Mouse (Mus musculus) heart, postnatal 0 days (tissue): ENCODE measurements around the gene Rims1. TPM values are rescaled to one million over a fixed set of nuclear protein-coding genes. Genes with fewer than 3 reads are reported as not detected.
A peak's percentile ranks its signal among the peaks of the same experiment; 100 is the strongest.

Experiments
- ATAC-seq: fragments of 200-750 bp; cut with Nextera tagmentation; 2 replicates; pipeline ENCODE4 v1.8.0; 2017; ENCODE audit warnings: low read depth, moderate number of reproducible peaks, moderate library complexity; ENCODE audit not compliant: insufficient read depth
- DNase-seq: peaks from one replicate; pipeline ENCODE4 v3.0.0-alpha.2; 2016; ENCODE audit warnings: low spot score
- H3K27ac ChIP-seq: fragments of 300-500 bp; sonication (generic); 2 replicates; pipeline ENCODE4 v1.5.1; 2014; ENCODE audit warnings: low read depth, mild to moderate bottlenecking
- H3K27me3 ChIP-seq: fragments of 300-500 bp; sonication (generic); 2 replicates; pipeline ENCODE4 v1.6.1; 2014; ENCODE audit warnings: low read length, mixed read lengths; ENCODE audit not compliant: control insufficient read depth, insufficient read depth
- H3K36me3 ChIP-seq: fragments of 300-500 bp; sonication (generic); replicated peaks from 2 replicates; pipeline ENCODE4 v1.6.1; 2014; ENCODE audit warnings: low read length, mixed read lengths; ENCODE audit not compliant: control insufficient read depth, insufficient read depth
- H3K4me1 ChIP-seq: fragments of 300-500 bp; sonication (generic); 2 replicates; pipeline ENCODE4 v1.6.1; 2014; ENCODE audit warnings: antibody characterized with exemption; ENCODE audit not compliant: control insufficient read depth, insufficient read depth
- H3K4me2 ChIP-seq: fragments of 300-500 bp; sonication (generic); 2 replicates; pipeline ENCODE4 v1.6.1; 2014; ENCODE audit warnings: low read depth, mild to moderate bottlenecking, low read length, moderate library complexity
- H3K4me3 ChIP-seq: fragments of 300-500 bp; sonication (generic); 2 replicates; pipeline ENCODE4 v1.5.1; 2014; ENCODE audit warnings: low read depth, low read length
- H3K9ac ChIP-seq: fragments of 300-500 bp; sonication (generic); replicated peaks from 2 replicates; pipeline ENCODE4 v1.6.1; 2014; ENCODE audit warnings: low read depth, low read length, mixed read lengths
- H3K9me3 ChIP-seq: fragments of 300-500 bp; sonication (generic); replicated peaks from 2 replicates; pipeline ENCODE4 v1.6.1; 2016; ENCODE audit warnings: low read length; ENCODE audit not compliant: control insufficient read depth
- CTCF ChIP-seq: IDR thresholded peaks from 2 replicates; pipeline ENCODE4 v1.5.1; 2016; ENCODE audit warnings: antibody characterized with exemption, control low read depth, low read depth
- EP300 ChIP-seq: IDR thresholded peaks from 2 replicates; pipeline ENCODE4 v1.6.1; 2016; ENCODE audit warnings: antibody characterized with exemption, low read depth
- WGBS: fragments of 180-500 bp; shearing (Covaris S2); extraction: QIAGEN DNeasy Blood & Tissue Kit; methylation state at CpG from one replicate; pipeline ENCODE4 v1.1.7; 2014; 5-methylcytosine and 5-hydroxymethylcytosine counted together
- polyA plus RNA-seq: library from polyadenylated mRNA; unstranded; fragments of >200 nt; fragmentation: Nextera tagmentation; extraction: Ambion mirVana; gene quantifications from 2 replicates; pipeline ENCODE4 v1.2.1, GENCODE M21; 2015
- total RNA-seq: library from RNA; depleted of rRNA; stranded (reverse); fragments of >200 nt; gene quantifications from 2 replicates; pipeline ENCODE4 v1.2.3, GENCODE M21; 2014; ENCODE audit warnings: low replicate concordance

Gene Rims1
- total and polyA plus RNA-seq, 2 experiments from 2014 or later: 0.59 to 2.6 TPM

DNA sequence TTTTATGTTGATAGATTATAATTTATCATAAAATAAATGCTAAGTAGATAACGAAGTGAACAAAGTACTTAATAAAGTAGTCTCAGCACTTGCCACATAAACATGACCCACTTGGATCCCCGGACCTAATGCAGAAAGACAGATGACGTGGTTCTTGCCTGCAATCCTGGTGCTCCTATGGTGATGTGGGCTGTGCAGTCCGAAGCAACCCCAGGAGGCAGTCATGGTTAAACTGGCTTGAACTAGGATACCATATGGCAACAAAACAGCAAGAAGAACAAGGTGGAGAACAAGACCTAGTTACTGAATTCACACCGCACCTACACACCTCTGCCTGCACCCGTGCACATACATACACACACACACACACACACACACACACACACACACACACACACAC, 173.8 kb downstream of the Rims1 start:
- H3K27ac ChIP-seq: no peak overlapping the region
- no peak overlapping the region for H3K4me3 ChIP-seq
- DNase-seq (no peak), ATAC-seq (no peak)
- WGBS: 88% methylated on average over 6 of the region's 6 CpGs
- H3K4me1 ChIP-seq: no peaks in the 10 kb centered on the region
- no peaks in the 10 kb centered on the region for H3K36me3 ChIP-seq
- no peak overlapping the region for H3K4me2 ChIP-seq
- H3K9ac ChIP-seq: no peak overlapping the region
- TF ChIP-seq EP300 (no peak), CTCF (no peak)
- H3K27me3 ChIP-seq: no peaks in the 10 kb centered on the region
- no peaks in the 10 kb centered on the region for H3K9me3 ChIP-seq

DNA sequence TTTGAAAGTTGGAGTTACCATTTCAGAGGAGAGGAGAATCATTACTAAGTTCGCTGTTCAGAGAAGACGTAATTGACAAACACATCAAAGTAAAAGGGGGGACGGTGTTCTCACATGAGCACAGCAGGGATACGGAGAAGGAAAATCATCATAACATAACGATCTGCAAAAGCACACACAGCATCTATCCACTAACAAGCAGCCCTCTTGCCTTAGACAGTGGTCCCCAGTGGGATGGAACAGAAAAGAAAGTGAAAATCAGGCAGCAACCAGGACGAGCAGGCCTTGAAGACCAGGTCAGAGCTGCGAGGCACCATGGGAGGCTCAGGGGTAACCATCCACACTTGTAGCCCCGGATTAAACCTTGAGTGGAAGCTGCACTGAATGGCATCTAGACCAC, 176.8 kb downstream of the Rims1 start:
- TF ChIP-seq EP300 (no peak), CTCF (no peak)
- Histone ChIP-seq H3K36me3 (no peaks in the 10 kb centered on the region), H3K4me2 (no peak overlapping the region), H3K9me3 (no peaks in the 10 kb centered on the region), H3K4me3 (no peak overlapping the region), H3K27ac (no peak overlapping the region), H3K27me3 (no peaks in the 10 kb centered on the region), H3K9ac (no peak overlapping the region), H3K4me1 (no peaks in the 10 kb centered on the region)
- WGBS: 85% methylated on average over 8 of the region's 8 CpGs
- ATAC-seq: no peak
- DNase-seq: no peak

DNA sequence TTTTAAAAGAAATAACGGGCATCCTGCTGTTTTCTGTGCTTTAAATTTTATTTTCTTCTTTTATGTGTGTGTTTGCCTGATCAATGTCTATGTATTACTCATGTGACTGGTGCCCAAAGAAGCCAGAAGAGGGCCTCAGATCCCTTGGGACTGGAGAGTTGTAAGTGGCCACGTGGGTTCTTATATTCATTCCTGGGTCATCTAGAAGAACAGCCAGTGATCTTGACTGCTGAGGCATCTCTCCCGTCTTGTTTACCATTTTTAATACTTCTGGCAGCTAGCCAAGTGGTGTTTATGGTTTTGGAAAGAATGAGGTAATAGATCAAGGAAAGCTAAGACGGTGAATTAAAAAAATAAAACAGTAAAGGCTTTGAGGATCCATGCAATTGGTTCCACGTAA, 178.8 kb downstream of the Rims1 start:
- Histone ChIP-seq H3K4me1 (no peaks in the 10 kb centered on the region), H3K27ac (no peak overlapping the region), H3K36me3 (no peaks in the 10 kb centered on the region), H3K4me2 (no peak overlapping the region), H3K9ac (no peak overlapping the region), H3K4me3 (no peak overlapping the region), H3K27me3 (no peaks in the 10 kb centered on the region), H3K9me3 (no peaks in the 10 kb centered on the region)
- DNase-seq: peak; percentile 21
- 39% methylated on average over 5 of the region's 5 CpGs for WGBS
- ATAC-seq: no peak
- TF ChIP-seq EP300 (no peak), CTCF (peak; percentile 47)

DNA sequence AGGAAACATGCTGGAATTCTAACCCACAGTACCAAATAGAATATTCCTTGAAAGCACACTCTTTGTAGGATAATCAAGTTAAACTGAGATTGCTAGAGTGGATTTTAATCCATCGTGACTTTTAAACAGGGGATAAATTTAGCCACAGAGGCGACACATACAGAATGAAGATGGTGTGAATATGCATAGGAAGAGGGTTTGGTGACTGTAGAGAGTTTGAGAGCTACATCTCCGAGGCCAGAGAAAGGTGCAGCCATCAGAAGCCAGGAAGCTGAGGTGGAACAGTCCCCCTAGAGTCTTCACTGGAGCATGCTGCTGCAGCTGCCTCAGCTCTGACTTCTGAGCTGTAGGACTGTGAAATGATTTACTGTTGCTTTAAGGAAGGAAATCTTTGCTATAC, 179.5 kb downstream of the Rims1 start:
- ATAC-seq (no peak), DNase-seq (no peak)
- Histone ChIP-seq H3K27ac (no peak overlapping the region), H3K4me3 (no peak overlapping the region), H3K36me3 (no peaks in the 10 kb centered on the region), H3K9ac (no peak overlapping the region), H3K4me1 (no peaks in the 10 kb centered on the region), H3K4me2 (no peak overlapping the region), H3K9me3 (no peaks in the 10 kb centered on the region), H3K27me3 (no peaks in the 10 kb centered on the region)
- 43% methylated on average over 3 of the region's 3 CpGs for WGBS
- TF ChIP-seq CTCF (no peak), EP300 (no peak)

GRCm38 (mm10) chr1:22620827-22621226, 185.0 kb downstream of the Rims1 start:
- Histone ChIP-seq H3K4me2 (no peak overlapping the region), H3K9me3 (peaks cover 7% of the 10 kb centered on the region; the same call in 1 of the 2 replicates), H3K36me3 (no peaks in the 10 kb centered on the region), H3K9ac (no peak overlapping the region), H3K4me3 (no peak overlapping the region), H3K4me1 (no peaks in the 10 kb centered on the region), H3K27ac (no peak overlapping the region), H3K27me3 (no peaks in the 10 kb centered on the region)
- ATAC-seq: no peak
- TF ChIP-seq EP300 (no peak), CTCF (no peak)
- 63% methylated on average over 8 of the region's 8 CpGs for WGBS
- no peak for DNase-seq

DNA sequence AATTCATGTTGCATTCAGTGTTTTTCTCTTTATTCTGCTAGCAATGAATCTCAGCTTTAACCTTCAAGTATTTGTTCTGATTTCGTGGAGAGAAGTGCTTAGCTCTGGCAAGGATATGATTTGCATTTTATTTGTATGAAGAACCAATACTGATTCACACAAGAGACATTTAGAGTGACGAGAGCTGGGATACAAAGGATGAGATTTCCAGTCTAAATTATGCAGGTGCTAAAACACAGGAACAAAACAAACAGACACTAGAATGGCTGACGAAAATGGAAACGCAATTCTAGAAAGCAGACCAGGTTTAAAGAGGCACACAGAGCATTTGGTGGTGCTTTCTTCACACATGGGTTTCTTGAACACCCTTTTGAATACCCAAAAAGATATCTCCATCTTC, 190.2 kb downstream of the Rims1 start:
- TF ChIP-seq CTCF (no peak), EP300 (no peak)
- no peak overlapping the region for H3K4me2 ChIP-seq
- WGBS: 86% methylated on average over 4 of the region's 4 CpGs
- 0 out of 2 replicates have a peak, but pooled peaks cover 7% of the 10 kb centered on the region for H3K4me1 ChIP-seq
- no peaks in the 10 kb centered on the region for H3K27me3 ChIP-seq
- no peak for ATAC-seq
- no peaks in the 10 kb centered on the region for H3K36me3 ChIP-seq
- DNase-seq: no peak
- no peak overlapping the region for H3K4me3 ChIP-seq
- H3K9ac ChIP-seq: no peak overlapping the region
- peaks cover 7% of the 10 kb centered on the region; the same call in 1 of the 2 replicates for H3K9me3 ChIP-seq
- no peak overlapping the region for H3K27ac ChIP-seq
